Mouse (Mus musculus): ENCODE measurements at regions not wholly inside any gene's neighbourhood (a gene's known extent, or its start where the extent isn't known, plus 50 kb on each side); places are given as distances from the start of the nearest gene placed in this dataset.

DNA sequence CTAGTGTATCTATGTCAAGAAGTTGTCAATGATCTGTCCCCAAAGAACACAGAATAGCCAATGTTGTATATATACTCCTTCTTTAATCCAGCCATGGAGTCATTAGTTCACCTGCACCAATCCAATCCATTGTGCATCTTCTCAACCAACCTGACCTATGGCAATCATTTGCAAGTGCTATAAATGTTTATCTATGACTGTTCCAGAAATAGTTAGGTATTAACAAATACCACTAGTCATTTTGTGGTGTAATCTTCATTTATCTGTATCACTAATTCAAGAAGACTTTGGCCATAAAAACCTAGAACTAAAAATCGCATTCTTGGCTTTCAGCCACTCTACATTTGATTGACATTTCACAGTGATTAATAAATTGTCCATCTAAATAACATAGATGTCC lies 430.6 kb upstream of the Ubash3b start:
- peaks cover 72% of the 10 kb centered on the region for H3K36me3 ChIP-seq (ENCODE audit: control insufficient read depth, insufficient read depth)
- no peaks in the 10 kb centered on the region for H3K27me3 ChIP-seq (ENCODE audit: control insufficient read depth, insufficient read depth, insufficient read length)
- no peak overlapping the region for H3ac ChIP-seq (ENCODE audit: control insufficient read depth, insufficient read length, low read depth)
- peaks cover 45% of the 10 kb centered on the region for H3K79me3 ChIP-seq (ENCODE audit: low read depth)
- TF ChIP-seq MYOD1 (IDR thresholded peaks at IDR 0.05; ENCODE audit: control insufficient read depth, insufficient read length, low read depth) (no peak), CTCF (IDR thresholded peaks at IDR 0.05; ENCODE audit: control insufficient read depth, insufficient read depth, insufficient read length) (no peak), MAX (IDR thresholded peaks at IDR 0.05) (no peak), USF1 (IDR thresholded peaks at IDR 0.05; ENCODE audit: low read depth) (no peak), FOSL1 (IDR thresholded peaks at IDR 0.05; ENCODE audit: insufficient read depth, low read length, poor library complexity, severe bottlenecking) (no peak), CEBPB (IDR thresholded peaks at IDR 0.05; ENCODE audit: low read depth) (no peak), MYOG (IDR thresholded peaks at IDR 0.05; ENCODE audit: control insufficient read depth, extremely low read depth, insufficient read length) (no peak)
- H3K79me2 ChIP-seq (ENCODE audit: control insufficient read depth, insufficient read depth): peaks cover 59% of the 10 kb centered on the region
- H3K4me3 ChIP-seq (ENCODE audit: insufficient read depth, poor library complexity, severe bottlenecking): no peak overlapping the region

GRCm38 (mm10) chr9:41590164-41590563 lies 428.7 kb upstream of the Ubash3b start:
- Histone ChIP-seq H3K79me2 (ENCODE audit: control insufficient read depth, insufficient read depth) (peaks cover 78% of the 10 kb centered on the region), H3K4me3 (ENCODE audit: insufficient read depth, poor library complexity, severe bottlenecking) (no peak overlapping the region), H3K27me3 (ENCODE audit: control insufficient read depth, insufficient read depth, insufficient read length) (no peaks in the 10 kb centered on the region), H3ac (ENCODE audit: control insufficient read depth, insufficient read length, low read depth) (no peak overlapping the region), H3K36me3 (ENCODE audit: control insufficient read depth, insufficient read depth) (peaks cover 91% of the 10 kb centered on the region), H3K79me3 (ENCODE audit: low read depth) (peaks cover 64% of the 10 kb centered on the region)
- TF ChIP-seq FOSL1 (IDR thresholded peaks at IDR 0.05; ENCODE audit: insufficient read depth, low read length, poor library complexity, severe bottlenecking) (no peak), USF1 (IDR thresholded peaks at IDR 0.05; ENCODE audit: low read depth) (no peak), MYOD1 (IDR thresholded peaks at IDR 0.05; ENCODE audit: control insufficient read depth, insufficient read length, low read depth) (no peak), CEBPB (IDR thresholded peaks at IDR 0.05; ENCODE audit: low read depth) (no peak), MAX (IDR thresholded peaks at IDR 0.05) (no peak), MYOG (IDR thresholded peaks at IDR 0.05; ENCODE audit: control insufficient read depth, extremely low read depth, insufficient read length) (no peak), CTCF (IDR thresholded peaks at IDR 0.05; ENCODE audit: control insufficient read depth, insufficient read depth, insufficient read length) (no peak)

DNA sequence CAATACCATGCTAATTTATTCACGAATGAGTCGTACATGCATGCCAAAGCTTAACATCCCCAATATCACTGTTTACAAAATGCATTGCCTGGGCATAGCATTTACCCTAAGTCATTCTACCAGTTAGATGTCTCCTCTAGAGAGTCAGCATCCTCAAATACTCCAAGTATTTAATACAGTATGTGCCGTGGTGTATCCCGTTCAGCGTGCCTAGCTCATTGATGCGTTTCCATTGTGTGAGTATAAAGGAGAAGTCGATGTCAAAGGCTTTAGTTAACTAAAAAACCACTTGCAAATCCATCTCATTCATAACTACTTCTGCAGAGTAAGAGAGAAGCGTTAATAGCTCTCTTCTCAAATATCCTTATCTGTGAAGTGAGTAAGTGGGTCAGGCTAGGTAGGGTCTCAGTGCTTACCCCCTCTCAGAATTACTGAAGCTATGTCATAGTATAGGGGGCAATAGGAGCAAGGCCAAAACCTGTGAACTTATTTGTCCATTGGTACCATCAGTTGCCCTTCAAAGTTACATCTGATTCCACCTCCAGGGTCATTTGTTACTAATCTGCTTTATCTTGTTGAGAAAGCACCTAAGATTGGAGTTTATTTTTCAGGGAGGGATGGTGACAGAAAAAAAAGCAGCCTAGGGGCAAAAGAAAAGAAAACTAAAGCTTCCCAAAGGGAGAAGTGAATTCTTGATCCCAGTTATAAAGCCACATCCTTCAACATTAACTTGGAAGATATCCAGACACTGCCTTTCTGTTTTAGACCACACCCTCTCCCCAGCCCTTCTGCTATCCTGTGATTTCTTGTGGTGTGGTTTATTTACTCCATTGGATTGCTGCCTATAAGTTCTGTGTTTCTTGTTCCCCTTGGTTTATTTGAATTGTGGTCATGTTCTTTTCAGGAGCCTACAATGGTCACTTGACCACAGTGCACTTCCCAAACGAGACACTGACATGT lies 427.2 kb upstream of the Ubash3b start:
- Histone ChIP-seq H3K36me3 (ENCODE audit: control insufficient read depth, insufficient read depth) (peaks cover 95% of the 10 kb centered on the region), H3K27me3 (ENCODE audit: control insufficient read depth, insufficient read depth, insufficient read length) (no peaks in the 10 kb centered on the region), H3K4me3 (ENCODE audit: insufficient read depth, poor library complexity, severe bottlenecking) (no peak overlapping the region)

GRCm38 (mm10) chr9:41587762-41588161 lies 426.3 kb upstream of the Ubash3b start:
- Histone ChIP-seq H3K4me3 (ENCODE audit: insufficient read depth, poor library complexity, severe bottlenecking) (peak overlapping the region; percentile 26), H3K27me3 (ENCODE audit: control insufficient read depth, insufficient read depth, insufficient read length) (no peaks in the 10 kb centered on the region), H3K79me3 (ENCODE audit: low read depth) (peaks cover 86% of the 10 kb centered on the region), H3ac (ENCODE audit: control insufficient read depth, insufficient read length, low read depth) (peak overlapping the region; percentile 30), H3K79me2 (ENCODE audit: control insufficient read depth, insufficient read depth) (peaks cover 100% of the 10 kb centered on the region), H3K36me3 (ENCODE audit: control insufficient read depth, insufficient read depth) (peaks cover 96% of the 10 kb centered on the region)
- TF ChIP-seq MYOD1 (IDR thresholded peaks at IDR 0.05; ENCODE audit: control insufficient read depth, insufficient read length, low read depth) (no peak), CEBPB (IDR thresholded peaks at IDR 0.05; ENCODE audit: low read depth) (no peak), FOSL1 (IDR thresholded peaks at IDR 0.05; ENCODE audit: insufficient read depth, low read length, poor library complexity, severe bottlenecking) (no peak), CTCF (IDR thresholded peaks at IDR 0.05; ENCODE audit: control insufficient read depth, insufficient read depth, insufficient read length) (no peak), USF1 (IDR thresholded peaks at IDR 0.05; ENCODE audit: low read depth) (no peak), MAX (IDR thresholded peaks at IDR 0.05) (no peak), MYOG (IDR thresholded peaks at IDR 0.05; ENCODE audit: control insufficient read depth, extremely low read depth, insufficient read length) (no peak)

More for the DNA sequence above, 427.2 kb upstream of the Ubash3b start:
- Histone ChIP-seq H3ac (ENCODE audit: control insufficient read depth, insufficient read length, low read depth) (no peak overlapping the region), H3K79me3 (ENCODE audit: low read depth) (peaks cover 76% of the 10 kb centered on the region), H3K79me2 (ENCODE audit: control insufficient read depth, insufficient read depth) (peaks cover 92% of the 10 kb centered on the region)
- no peak for TF ChIP-seq CTCF (IDR thresholded peaks at IDR 0.05; ENCODE audit: control insufficient read depth, insufficient read depth, insufficient read length)
- no peak for TF ChIP-seq MYOG (IDR thresholded peaks at IDR 0.05; ENCODE audit: control insufficient read depth, extremely low read depth, insufficient read length)
- TF ChIP-seq CEBPB (IDR thresholded peaks at IDR 0.05; ENCODE audit: low read depth): no peak
- no peak for TF ChIP-seq MYOD1 (IDR thresholded peaks at IDR 0.05; ENCODE audit: control insufficient read depth, insufficient read length, low read depth)
- no peak for TF ChIP-seq MAX (IDR thresholded peaks at IDR 0.05)
- no peak for TF ChIP-seq FOSL1 (IDR thresholded peaks at IDR 0.05; ENCODE audit: insufficient read depth, low read length, poor library complexity, severe bottlenecking)
- TF ChIP-seq USF1 (IDR thresholded peaks at IDR 0.05; ENCODE audit: low read depth): no peak

DNA sequence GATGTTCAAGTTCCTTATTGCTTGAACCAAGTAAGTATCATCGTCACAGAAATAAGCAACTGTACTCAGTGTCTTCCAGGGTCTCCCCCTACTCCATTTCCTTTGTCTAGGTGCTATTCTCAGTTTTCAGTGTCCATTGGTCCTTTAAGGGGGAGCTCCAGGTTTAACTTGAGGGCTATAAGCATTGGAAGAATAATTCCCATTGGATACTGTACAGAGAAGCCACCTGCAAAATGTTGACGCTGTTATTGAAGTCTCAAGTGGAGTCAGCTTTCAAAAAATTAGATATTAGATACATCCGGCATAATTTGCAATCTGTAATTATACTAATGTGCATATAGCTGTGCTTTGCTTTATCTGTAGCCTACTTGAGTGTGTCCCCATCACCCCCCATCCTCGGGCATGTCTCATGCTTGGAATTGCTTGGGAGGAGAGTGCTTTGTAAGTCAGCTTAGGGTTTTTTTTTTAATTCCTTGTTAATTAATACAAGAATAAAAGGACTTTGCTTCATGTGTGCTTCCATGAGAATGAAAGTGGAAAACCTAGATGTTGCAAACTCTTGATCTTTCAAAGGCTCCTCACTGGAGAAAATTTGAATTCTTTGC lies 425.6 kb upstream of the Ubash3b start:
- H3K79me3 ChIP-seq (ENCODE audit: low read depth): peaks cover 93% of the 10 kb centered on the region
- H3K4me3 ChIP-seq (ENCODE audit: insufficient read depth, poor library complexity, severe bottlenecking): peak overlapping the region; percentile 26
- H3K36me3 ChIP-seq (ENCODE audit: control insufficient read depth, insufficient read depth): peaks cover 96% of the 10 kb centered on the region
- peaks cover 100% of the 10 kb centered on the region for H3K79me2 ChIP-seq (ENCODE audit: control insufficient read depth, insufficient read depth)
- no peak for TF ChIP-seq CTCF (IDR thresholded peaks at IDR 0.05; ENCODE audit: control insufficient read depth, insufficient read depth, insufficient read length)
- TF ChIP-seq MAX (IDR thresholded peaks at IDR 0.05): no peak
- no peak for TF ChIP-seq MYOG (IDR thresholded peaks at IDR 0.05; ENCODE audit: control insufficient read depth, extremely low read depth, insufficient read length)
- no peak for TF ChIP-seq USF1 (IDR thresholded peaks at IDR 0.05; ENCODE audit: low read depth)
- H3K27me3 ChIP-seq (ENCODE audit: control insufficient read depth, insufficient read depth, insufficient read length): no peaks in the 10 kb centered on the region
- H3ac ChIP-seq (ENCODE audit: control insufficient read depth, insufficient read length, low read depth): peak overlapping the region; percentile 37

Data from C2C12 (cell line).